Mouse (Mus musculus): ENCODE results near the gene Cacng4.

- TF ChIP-seq CTCF (IDR thresholded peaks at IDR 0.05; ENCODE audit: low read depth) (no peak), EP300 (optimal IDR thresholded peaks at IDR 0.05) (no peak)
These were observed 45.9 kb downstream of the Cacng4 start for GRCm38 (mm10) chr11:107748243-107749035.

Measured in stomach, postnatal 0 days (tissue).